Comparison of ENCODE assay signal across 9 mouse cellular contexts in the genomic region with DNA sequence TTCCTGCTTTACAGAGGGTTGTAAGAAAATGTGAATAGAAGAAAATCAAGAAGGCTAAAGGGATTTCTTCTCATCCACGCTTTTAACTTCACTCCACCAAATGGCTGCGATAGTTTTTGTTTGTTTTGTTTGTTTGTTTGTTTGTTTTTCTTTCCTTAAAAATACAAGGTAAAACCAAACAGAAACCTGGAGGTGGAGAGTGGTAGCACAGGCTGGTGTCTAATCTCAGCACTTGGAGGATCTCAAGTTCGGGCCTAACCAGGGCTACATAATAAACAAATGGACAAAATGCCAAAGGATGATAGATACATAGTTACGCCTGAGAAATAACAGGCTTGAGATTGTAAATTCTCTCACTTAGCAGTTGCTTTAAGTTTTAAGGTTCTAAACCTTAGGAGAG. TPM values are rescaled to one million over a fixed set of nuclear protein-coding genes. Genes with fewer than 3 reads are reported as not detected.
DNase-seq lines count a peak whose midpoint lies in the region; ATAC-seq lines count a peak whose summit lies in the region.
"Had no signal": no experiment of that assay in that cellular context is flagged by ENCODE, and none has a peak within 500 bp of the region (broad histone marks: within the 10 kb centered on the region; RNA-seq: fewer than 3 reads in every experiment).

No protein-coding gene starts in this region.

- peak overlapping the region; percentile 83 for H3K27ac ChIP-seq in heart, embryonic 10.5 days
- H3K27ac ChIP-seq in limb, embryonic 12.5 days, result no peak overlapping the region

- H3K27me3 ChIP-seq in heart, embryonic 10.5 days (ENCODE audit: insufficient read depth, poor library complexity, severe bottlenecking), result no peaks in the 10 kb centered on the region
- no peaks in the 10 kb centered on the region for H3K27me3 ChIP-seq in limb, embryonic 12.5 days

- H3K4me3 ChIP-seq in heart, embryonic 10.5 days, result no peak overlapping the region
- no peak overlapping the region for H3K4me3 ChIP-seq in limb, embryonic 12.5 days (replicated peaks)

- peaks cover 14% of the 10 kb centered on the region for H3K4me1 ChIP-seq in heart, embryonic 10.5 days
- H3K4me1 ChIP-seq in limb, embryonic 12.5 days (replicated peaks), result peaks cover 3% of the 10 kb centered on the region; the same call in 1 of the 2 replicates

- no peak for ATAC-seq in limb, embryonic 12.5 days (ENCODE audit: insufficient number of reproducible peaks, insufficient read depth, low FRiP score, low TSS enrichment, low read depth)

- no peaks in the 10 kb centered on the region for H3K9me3 ChIP-seq in heart, embryonic 10.5 days
- H3K9me3 ChIP-seq in limb, embryonic 12.5 days, result no peaks in the 10 kb centered on the region
- H3K9me3 ChIP-seq: G1E had no signal

- intact Hi-C loops in heart, postnatal 36 days (cut with DNase I), result loop anchor here (1.0 to 5.0 kb wide), 2 partner anchors 98 to 228 kb away; a partner anchor contains a TSS

- H3K4me2 ChIP-seq in limb, embryonic 12.5 days, result 0 out of 2 replicates have a peak overlapping the region, but pooled peaks have one; percentile 15

- no peaks in the 10 kb centered on the region for H3K36me3 ChIP-seq in heart, embryonic 10.5 days
- no peaks in the 10 kb centered on the region for H3K36me3 ChIP-seq in limb, embryonic 12.5 days
- H3K36me3 ChIP-seq: G1E had no signal

- WGBS in heart, embryonic 10.5 days, result 55% methylated on average over 4 of the region's 4 CpGs
- 65% methylated on average over 4 of the region's 4 CpGs for WGBS in limb, embryonic 12.5 days

- no peak overlapping the region for H3K9ac ChIP-seq in limb, embryonic 12.5 days (replicated peaks)

- DNase-seq in heart, embryonic 10.5 days (ENCODE audit: low spot score), result no peak
- no peak for DNase-seq in heart, postnatal 36 days
- DNase-seq in thymus, postnatal 14 days, result peak; percentile 13
- DNase-seq in thymus, postnatal 36 days, result no peak
- no peak for DNase-seq in adrenal gland, adult 8-10 months
- no peak for DNase-seq in right cerebral cortex, postnatal 14 days
- no peak for DNase-seq in natural killer cell, adult 2 months (ENCODE audit: low spot score in 2 of 2)

RNA-seq across cellular contexts. Expression of a gene that starts 50.8 kb away (rescaled TPM):
- 3.6 and 5.0 TPM in 2 replicates for polyA plus RNA-seq in heart, embryonic 10.5 days (2016; fragmentation: Nextera tagmentation; extraction: Ambion mirVana)
- 1 to 10 TPM; 1.2 TPM for total RNA-seq in heart, postnatal 36 days (2021)
- polyA plus RNA-seq in limb, embryonic 12.5 days (2016; fragmentation: Nextera tagmentation; extraction: Ambion mirVana), result 6.8 and 7.4 TPM in 2 replicates
- 1 to 10 TPM; 3.9 to 4.4 (median 4.1) TPM for total RNA-seq in adrenal gland, adult 8-10 months (2022)
- polyA plus RNA-seq: G1E had no signal
